Mouse (Mus musculus) MEL (cell line): ENCODE results near the gene Desi1. TPM values are rescaled to one million over a fixed set of nuclear protein-coding genes. Genes with fewer than 3 reads are reported as not detected.

Source experiments
- DNase-seq: peaks from one replicate; pipeline ENCODE4 v3.0.0; 2011; ENCODE audit warnings: low read depth, low spot score
- H3K27ac ChIP-seq: 2 replicates; pipeline ENCODE4 v1.5.1; 2012; ENCODE audit warnings: low read depth, mild to moderate bottlenecking, control low read depth, low read length, moderate library complexity; ENCODE audit not compliant: control insufficient read depth
- H3K27me3 ChIP-seq, 2 experiments: fragments of 150-350 bp in 1 of 2; sonication (generic) in 1 of 2; 2 replicates each; pipeline ENCODE4 v1.6.1; 2012; ENCODE audit warnings: low read length in 2 of 2, mild to moderate bottlenecking in 2 of 2, improper control_type of control experiment in 1 of 2, moderate library complexity in 1 of 2; ENCODE audit not compliant: insufficient read depth in 2 of 2, control insufficient read depth in 1 of 2
- H3K36me3 ChIP-seq, 2 experiments: 2 replicates each; pipeline ENCODE4 v1.6.1; 2012 to 2014; ENCODE audit warnings: low read length in 2 of 2, improper control_type of control experiment in 1 of 2, inconsistent platforms in 1 of 2, mild to moderate bottlenecking in 1 of 2; ENCODE audit not compliant: insufficient read depth in 2 of 2, control insufficient read depth in 1 of 2
- H3K4me1 ChIP-seq, 2 experiments: fragments of 150-350 bp in 1 of 2; sonication (generic) in 1 of 2; 2 replicates each; pipeline ENCODE4 v1.6.1; 2012; ENCODE audit warnings: low read length in 2 of 2, improper control_type of control experiment in 1 of 2, mild to moderate bottlenecking in 1 of 2; ENCODE audit not compliant: insufficient read depth in 2 of 2, control insufficient read depth in 1 of 2
- H3K4me3 ChIP-seq, 2 experiments: fragments of 150-350 bp in 1 of 2; sonication (generic) in 1 of 2; 2 replicates each; pipeline ENCODE4 v1.5.1; 2012; ENCODE audit warnings: low read depth in 2 of 2, low read length in 2 of 2, mild to moderate bottlenecking in 2 of 2, moderate library complexity in 2 of 2, control low read depth in 1 of 2, improper control_type of control experiment in 1 of 2; ENCODE audit not compliant: control insufficient read depth in 1 of 2, insufficient read depth in 1 of 2
- H3K79me2 ChIP-seq: 2 replicates; pipeline ENCODE4 v1.6.1; 2012; ENCODE audit warnings: mild to moderate bottlenecking, low read length, moderate library complexity; ENCODE audit not compliant: control insufficient read depth, poor library complexity, insufficient read depth
- H3K9ac ChIP-seq: 2 replicates; pipeline ENCODE4 v1.6.1; 2012; ENCODE audit warnings: low read depth, mild to moderate bottlenecking, control low read depth, low read length, moderate library complexity; ENCODE audit not compliant: control insufficient read depth, poor library complexity, severe bottlenecking
- H3K9me3 ChIP-seq: fragments of 150-350 bp; sonication (generic); replicated peaks from 2 replicates; pipeline ENCODE4 v1.6.1; 2012; ENCODE audit warnings: mild to moderate bottlenecking, low read length, improper control_type of control experiment, moderate library complexity; ENCODE audit not compliant: insufficient read depth
- CHD2 ChIP-seq: IDR thresholded peaks from 2 replicates; pipeline ENCODE4 v1.6.1; 2011; ENCODE audit warnings: low read length, improper control_type of control experiment
- MAFK ChIP-seq: IDR thresholded peaks from 2 replicates; pipeline ENCODE4 v1.6.1; 2011; ENCODE audit warnings: low read depth, mild to moderate bottlenecking, low read length, improper control_type of control experiment, borderline replicate concordance
- NELFE ChIP-seq: IDR thresholded peaks from 2 replicates; pipeline ENCODE4 v1.6.1; 2011; ENCODE audit warnings: low read depth, low read length, improper control_type of control experiment
- NRF1 ChIP-seq: IDR thresholded peaks from 2 replicates; pipeline ENCODE4 v1.6.1; 2014; ENCODE audit warnings: low read depth, mild to moderate bottlenecking, inconsistent platforms, low read length, improper control_type of control experiment, moderate library complexity; ENCODE audit not compliant: poor library complexity, insufficient read depth, severe bottlenecking
- POLR2A ChIP-seq, 2 experiments: IDR thresholded peaks; 2 replicates each; pipeline ENCODE4 v1.6.1; 2011 to 2012; ENCODE audit warnings: low read length in 2 of 2, mild to moderate bottlenecking in 2 of 2, control low read depth in 1 of 2, improper control_type of control experiment in 1 of 2, low read depth in 1 of 2, moderate library complexity in 1 of 2; ENCODE audit not compliant: control insufficient read depth in 1 of 2, insufficient read depth in 1 of 2, poor library complexity in 1 of 2
- SIN3A ChIP-seq: IDR thresholded peaks from 2 replicates; pipeline ENCODE4 v1.6.1; 2012; ENCODE audit warnings: low read length, improper control_type of control experiment, inconsistent platforms
- TBP ChIP-seq: IDR thresholded peaks from 2 replicates; pipeline ENCODE4 v1.8.0; 2011; ENCODE audit warnings: low read depth, low read length, improper control_type of control experiment
- TCF12 ChIP-seq: IDR thresholded peaks from 2 replicates; pipeline ENCODE4 v1.6.1; 2014; ENCODE audit warnings: low read depth, mild to moderate bottlenecking, inconsistent platforms, low read length, improper control_type of control experiment, moderate library complexity
- UBTF ChIP-seq: IDR thresholded peaks from 2 replicates; pipeline ENCODE4 v1.6.1; 2012; ENCODE audit warnings: low read depth, mild to moderate bottlenecking, inconsistent platforms, low read length, improper control_type of control experiment, moderate library complexity, borderline replicate concordance; ENCODE audit not compliant: insufficient read depth
- ZMIZ1 ChIP-seq: IDR thresholded peaks from 2 replicates; pipeline ENCODE4 v1.6.1; 2012; ENCODE audit warnings: low read depth, mild to moderate bottlenecking, inconsistent platforms, low read length, improper control_type of control experiment, moderate library complexity
- ZNF384 ChIP-seq: IDR thresholded peaks from 2 replicates; pipeline ENCODE4 v1.6.1; 2012; ENCODE audit warnings: low read depth, mild to moderate bottlenecking, inconsistent platforms, low read length, improper control_type of control experiment
- polyA plus RNA-seq, 2 experiments: library from polyadenylated mRNA; stranded (reverse) in 1 of 2; unstranded in 1 of 2; fragments of >175 nt in 1 of 2; fragments of >200 nt in 1 of 2; gene quantifications; 2 replicates each; pipeline versions ENCODE4 v1.2.1 to v1.2.4; 2012; ENCODE audit warnings: low replicate concordance in 2 of 2, low read depth in 1 of 2; ENCODE audit not compliant: insufficient read length in 2 of 2, insufficient read depth in 1 of 2, missing spikeins in 1 of 2
- total RNA-seq: library from RNA; depleted of rRNA; stranded (reverse); fragments of 300-350 nt; gene quantifications from 2 replicates; pipeline ENCODE4 v1.2.3, GENCODE M21; 2012

Desi1 gene
- total and polyA plus RNA-seq, 3 experiments: 26.3 to 116 TPM; not detected in 1

- TF ChIP-seq ZMIZ1 (no peak), MAFK (no peak), TCF12 (no peak), CHD2 (no peak), NELFE (no peak), POLR2A (IDR thresholded peaks at IDR 0.05; ENCODE audit: control insufficient read depth in 1 of 2, insufficient read depth in 1 of 2, low read depth in 1 of 2, low read length in 2 of 2, poor library complexity in 1 of 2) (no peak), TBP (no peak), ZNF384 (no peak), SIN3A (no peak)
- no peaks in the 10 kb centered on the region for H3K9me3 ChIP-seq
- no peak overlapping the region for H3K27ac ChIP-seq
- no peak overlapping the region for H3K4me3 ChIP-seq
- no peaks in the 10 kb centered on the region for H3K27me3 ChIP-seq
- peaks cover 0 to 5% of the 10 kb centered on the region in 2 experiments; a peak in 1 of 4 replicates for H3K36me3 ChIP-seq
- no peaks in the 10 kb centered on the region for H3K79me2 ChIP-seq
- peaks cover 0 to 6% of the 10 kb centered on the region in 2 experiments; a peak in 3 of 4 replicates for H3K4me1 ChIP-seq
- no peak for DNase-seq
- no peak overlapping the region for H3K9ac ChIP-seq
Observed at GRCm38 (mm10) chr15:81966062-81966829, 67.4 kb downstream of the Desi1 start.

- peaks cover 0 to 5% of the 10 kb centered on the region in 2 experiments; a peak in 3 of 4 replicates for H3K4me1 ChIP-seq
- no peak overlapping the region for H3K27ac ChIP-seq
- H3K9ac ChIP-seq: no peak overlapping the region
- peaks cover 0 to 5% of the 10 kb centered on the region in 2 experiments; a peak in 1 of 4 replicates for H3K36me3 ChIP-seq
- no peak for TF ChIP-seq ZNF384
- no peak for TF ChIP-seq UBTF
- no peak for TF ChIP-seq NRF1
- no peak for TF ChIP-seq TBP
- no peak for TF ChIP-seq NELFE
- no peaks in the 10 kb centered on the region for H3K27me3 ChIP-seq
- no peaks in the 10 kb centered on the region for H3K9me3 ChIP-seq
- DNase-seq: no peak
- peaks cover 4% of the 10 kb centered on the region; the same call in 1 of the 2 replicates for H3K79me2 ChIP-seq
- H3K4me3 ChIP-seq: no peak overlapping the region
Observed at GRCm38 (mm10) chr15:81964980-81965545, 68.6 kb downstream of the Desi1 start.

- no peak overlapping the region for H3K9ac ChIP-seq
- TF ChIP-seq NRF1 (no peak), SIN3A (no peak)
- H3K4me3 ChIP-seq: no peak overlapping the region
- no peak for DNase-seq
- no peak overlapping the region for H3K27ac ChIP-seq
- H3K27me3 ChIP-seq: no peaks in the 10 kb centered on the region
- H3K9me3 ChIP-seq: no peaks in the 10 kb centered on the region
- H3K36me3 ChIP-seq: 0 out of 4 replicates have a peak, but pooled peaks cover 0 to 2% of the 10 kb centered on the region in 2 experiments
- H3K4me1 ChIP-seq: peaks cover 0 to 6% of the 10 kb centered on the region in 2 experiments; a peak in 1 of 4 replicates
- peaks cover 6% of the 10 kb centered on the region; the same call in 1 of the 2 replicates for H3K79me2 ChIP-seq
Observed at GRCm38 (mm10) chr15:81964262-81964661, 69.4 kb downstream of the Desi1 start.
